Mouse (Mus musculus) intestine, embryonic 15.5 days (tissue): ENCODE data around the gene Phldb1. TPM values are rescaled to one million over a fixed set of nuclear protein-coding genes. Genes with fewer than 3 reads are reported as not detected.

ENCODE experiments used
- ATAC-seq: fragments of 200-750 bp; cut with Nextera tagmentation; 2 replicates; pipeline ENCODE4 v1.8.0; 2017; ENCODE audit warnings: moderate TSS enrichment, moderate library complexity
- H3K27ac ChIP-seq: fragments of 300-500 bp; sonication (generic); 2 replicates; pipeline ENCODE4 v1.5.1; 2015; ENCODE audit warnings: mild to moderate bottlenecking, inconsistent platforms
- H3K27me3 ChIP-seq: fragments of 300-500 bp; sonication (generic); replicated peaks from 2 replicates; pipeline ENCODE4 v1.6.1; 2015; ENCODE audit warnings: inconsistent platforms
- H3K36me3 ChIP-seq: fragments of 300-500 bp; sonication (generic); 2 replicates; pipeline ENCODE4 v1.6.1; 2015; ENCODE audit warnings: inconsistent platforms
- H3K4me1 ChIP-seq: fragments of 300-500 bp; sonication (generic); replicated peaks from 2 replicates; pipeline ENCODE4 v1.6.1; 2015; ENCODE audit warnings: inconsistent platforms
- H3K4me2 ChIP-seq: fragments of 300-500 bp; sonication (generic); replicated peaks from 2 replicates; pipeline ENCODE4 v1.6.1; 2015; ENCODE audit warnings: mild to moderate bottlenecking, inconsistent platforms
- H3K4me3 ChIP-seq: fragments of 300-500 bp; sonication (generic); replicated peaks from 2 replicates; pipeline ENCODE4 v1.5.1; 2015; ENCODE audit warnings: inconsistent platforms
- H3K9ac ChIP-seq: fragments of 300-500 bp; sonication (generic); 2 replicates; pipeline ENCODE4 v1.6.1; 2015; ENCODE audit warnings: inconsistent platforms
- H3K9me3 ChIP-seq: fragments of 300-500 bp; sonication (generic); 2 replicates; pipeline ENCODE4 v1.6.1; 2016; ENCODE audit warnings: inconsistent platforms
- WGBS: fragments of 180-500 bp; shearing (Covaris S2); methylation state at CpG from one replicate; pipeline ENCODE4 v1.1.7; 2015; 5-methylcytosine and 5-hydroxymethylcytosine counted together
- polyA plus RNA-seq: library from polyadenylated mRNA; unstranded; fragments of >200 nt; fragmentation: Nextera tagmentation; extraction: Ambion mirVana; gene quantifications from 2 replicates; pipeline ENCODE4 v1.2.1, GENCODE M21; 2015

The Phldb1 gene
- polyA plus RNA-seq, 1 experiment from 2014 or later: 18.9 TPM

DNA sequence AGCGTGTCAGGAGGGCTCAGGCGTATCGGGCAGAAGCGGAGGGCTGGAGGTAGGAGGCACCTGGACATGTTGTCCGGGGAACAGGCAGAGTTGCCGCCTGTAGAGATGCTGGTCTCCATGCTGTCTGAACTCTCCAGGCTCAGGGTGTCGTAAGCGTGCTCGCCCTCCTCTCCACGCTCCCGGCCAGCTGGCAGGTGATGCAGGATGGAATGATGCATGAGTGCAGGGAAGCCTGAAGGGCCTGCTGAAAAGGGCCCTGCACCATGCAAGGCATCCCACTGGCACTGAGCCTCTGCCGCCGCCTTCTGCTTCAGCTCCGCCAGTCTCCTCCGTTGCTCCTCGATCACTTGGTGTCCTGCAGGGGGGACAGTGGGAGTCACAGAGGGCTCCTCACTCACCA lies 37.1 kb downstream of the Phldb1 start:
- H3K27me3 ChIP-seq: no peaks in the 10 kb centered on the region
- H3K27ac ChIP-seq: no peak overlapping the region
- no peaks in the 10 kb centered on the region for H3K4me1 ChIP-seq
- ATAC-seq: no peak
- peaks cover 6% of the 10 kb centered on the region for H3K36me3 ChIP-seq
- no peak overlapping the region for H3K4me3 ChIP-seq
- H3K9ac ChIP-seq: no peak overlapping the region
- no peak overlapping the region for H3K4me2 ChIP-seq
- 95% methylated on average over 16 of the region's 16 CpGs for WGBS
- no peaks in the 10 kb centered on the region for H3K9me3 ChIP-seq

DNA sequence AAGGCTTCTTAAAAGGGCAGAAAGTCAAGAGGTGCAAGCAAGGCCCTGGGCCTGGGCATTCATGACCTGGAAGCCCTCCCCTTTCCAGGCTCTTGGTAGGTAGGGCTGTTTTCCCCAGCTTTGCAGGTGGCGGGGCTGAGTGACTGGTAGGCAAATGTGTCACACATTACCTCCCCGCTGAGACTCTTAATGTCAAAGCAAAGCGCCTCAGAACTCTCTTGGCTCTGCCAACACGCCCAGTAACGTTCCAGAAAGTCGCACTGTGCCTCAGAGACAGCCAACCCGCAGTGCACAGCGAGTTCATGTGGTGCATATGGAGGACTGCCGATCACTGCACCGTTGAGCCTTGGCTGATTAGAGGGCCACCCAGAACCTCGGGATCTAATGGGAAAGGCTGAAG lies 41.9 kb downstream of the Phldb1 start:
- peaks cover 9% of the 10 kb centered on the region for H3K36me3 ChIP-seq
- no peak overlapping the region for H3K4me2 ChIP-seq
- no peak overlapping the region for H3K9ac ChIP-seq
- no peak overlapping the region for H3K4me3 ChIP-seq
- no peak for ATAC-seq
- peaks cover 13% of the 10 kb centered on the region for H3K4me1 ChIP-seq
- no peaks in the 10 kb centered on the region for H3K27me3 ChIP-seq
- no peaks in the 10 kb centered on the region for H3K9me3 ChIP-seq
- WGBS: 84% methylated on average over 11 of the region's 11 CpGs
- H3K27ac ChIP-seq: no peak overlapping the region

GRCm38 (mm10) chr9:44691671-44692520 lies 43.1 kb downstream of the Phldb1 start:
- no peak overlapping the region; the same call in 1 of the 2 replicates for H3K4me2 ChIP-seq
- H3K27me3 ChIP-seq: no peaks in the 10 kb centered on the region
- ATAC-seq: peak; percentile 80
- no peaks in the 10 kb centered on the region for H3K9me3 ChIP-seq
- 63% methylated on average over 21 of the region's 21 CpGs for WGBS
- H3K4me1 ChIP-seq: peaks cover 13% of the 10 kb centered on the region
- peaks cover 9% of the 10 kb centered on the region for H3K36me3 ChIP-seq
- H3K9ac ChIP-seq: no peak overlapping the region
- 0 out of 2 replicates have a peak overlapping the region, but pooled peaks have one; percentile 51 for H3K27ac ChIP-seq
- H3K4me3 ChIP-seq: no peak overlapping the region

GRCm38 (mm10) chr9:44690641-44691040 lies 44.4 kb downstream of the Phldb1 start:
- Histone ChIP-seq H3K4me3 (no peak overlapping the region), H3K27ac (no peak overlapping the region), H3K36me3 (peaks cover 9% of the 10 kb centered on the region), H3K4me2 (no peak overlapping the region), H3K9me3 (no peaks in the 10 kb centered on the region), H3K9ac (no peak overlapping the region), H3K4me1 (peaks cover 16% of the 10 kb centered on the region), H3K27me3 (no peaks in the 10 kb centered on the region)
- peak; percentile 65 for ATAC-seq
- WGBS: 39% methylated on average over 7 of the region's 7 CpGs

- Histone ChIP-seq H3K4me1 (peaks cover 18% of the 10 kb centered on the region), H3K27me3 (no peaks in the 10 kb centered on the region), H3K9ac (no peak overlapping the region), H3K4me3 (no peak overlapping the region), H3K9me3 (no peaks in the 10 kb centered on the region), H3K27ac (no peak overlapping the region), H3K4me2 (no peak overlapping the region), H3K36me3 (peaks cover 3% of the 10 kb centered on the region; the same call in 1 of the 2 replicates)
- WGBS: 74% methylated on average over 9 of the region's 9 CpGs
- ATAC-seq: no peak
These were observed 47.0 kb downstream of the Phldb1 start for GRCm38 (mm10) chr9:44688013-44688412.

DNA sequence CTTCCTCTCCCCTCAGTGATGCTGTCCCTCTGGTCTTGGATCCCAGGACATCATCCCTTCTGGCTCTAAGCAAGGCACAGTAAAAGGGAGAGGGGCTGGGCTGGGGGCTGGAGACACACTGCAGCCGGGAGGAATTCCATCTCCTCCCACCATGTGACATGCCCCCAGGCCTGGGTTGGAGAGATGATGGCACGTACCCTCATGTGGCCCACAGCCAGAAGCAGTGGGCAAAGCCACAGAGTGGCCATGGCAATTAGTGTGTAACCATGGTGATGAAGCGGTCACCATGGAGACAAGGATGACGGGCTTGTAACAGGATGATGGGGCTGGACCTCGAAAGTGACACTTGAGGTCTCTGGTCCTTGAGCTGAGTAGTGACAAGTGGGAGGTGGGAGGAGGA lies 48.4 kb downstream of the Phldb1 start:
- Histone ChIP-seq H3K4me1 (peaks cover 11% of the 10 kb centered on the region), H3K4me3 (no peak overlapping the region), H3K27ac (no peak overlapping the region), H3K27me3 (no peaks in the 10 kb centered on the region), H3K4me2 (no peak overlapping the region), H3K36me3 (peaks cover under 1% of the 10 kb centered on the region; the same call in 1 of the 2 replicates), H3K9me3 (no peaks in the 10 kb centered on the region), H3K9ac (no peak overlapping the region)
- WGBS: 74% methylated on average over 5 of the region's 5 CpGs
- no peak for ATAC-seq

DNA sequence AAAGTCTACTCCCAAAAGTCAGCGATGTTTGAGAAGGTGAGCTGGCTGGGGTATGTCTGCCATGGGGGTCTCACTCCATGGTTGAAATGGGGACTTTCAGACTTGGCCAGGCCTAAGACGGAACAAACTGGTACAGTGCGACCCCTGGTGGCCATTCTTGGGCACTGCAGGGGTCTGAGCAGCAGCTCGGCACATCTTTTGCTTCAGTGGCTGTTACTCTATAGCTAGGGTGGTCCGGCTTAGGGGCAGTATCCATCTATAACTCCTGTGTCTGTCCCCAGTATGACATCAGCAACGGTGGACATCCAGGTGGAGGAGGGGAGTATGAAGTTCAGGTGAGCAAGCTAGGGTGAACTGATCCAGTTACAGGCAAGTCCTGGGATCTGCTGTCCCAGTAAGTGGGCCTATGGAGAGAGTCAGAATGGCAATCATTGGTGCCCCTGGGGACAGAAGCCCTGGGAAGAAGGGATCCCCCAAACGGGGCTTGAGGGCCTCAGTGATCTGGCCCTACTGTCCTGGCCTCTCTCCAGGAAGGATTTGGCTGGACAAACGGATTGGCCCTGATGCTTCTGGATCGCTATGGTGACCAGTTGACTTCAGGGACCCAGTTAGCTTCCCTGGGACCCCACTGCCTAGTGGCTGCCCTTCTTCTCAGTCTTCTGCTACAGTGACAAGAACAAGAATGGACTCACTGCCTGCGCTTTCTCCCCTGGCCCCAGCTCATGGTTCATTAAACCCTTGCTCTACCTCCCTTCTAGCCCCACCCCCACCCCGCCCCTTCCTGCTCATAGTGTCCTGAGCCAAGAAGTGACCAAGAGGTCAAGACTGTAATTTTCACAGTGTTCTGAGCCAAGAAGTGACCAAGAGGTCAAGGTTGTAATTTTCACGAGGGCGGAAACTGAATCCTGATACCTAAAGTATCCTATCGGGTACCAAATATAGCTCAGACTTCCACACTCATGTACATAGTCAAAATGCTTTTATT lies 49.4 kb downstream of the Phldb1 start:
- Histone ChIP-seq H3K4me2 (no peak overlapping the region), H3K36me3 (no peaks in the 10 kb centered on the region; the same call in 1 of the 2 replicates), H3K27ac (no peak overlapping the region), H3K9ac (no peak overlapping the region), H3K4me1 (peaks cover 5% of the 10 kb centered on the region; the same call in 1 of the 2 replicates), H3K4me3 (no peak overlapping the region), H3K27me3 (no peaks in the 10 kb centered on the region), H3K9me3 (no peaks in the 10 kb centered on the region)
- 40% methylated on average over 14 of the region's 14 CpGs for WGBS
- peak; percentile 46; the same call in 1 of the 2 replicates for ATAC-seq

GRCm38 (mm10) chr9:44683046-44683445 lies 52.0 kb downstream of the Phldb1 start:
- Histone ChIP-seq H3K9ac (no peak overlapping the region), H3K9me3 (no peaks in the 10 kb centered on the region), H3K4me3 (no peak overlapping the region), H3K36me3 (no peaks in the 10 kb centered on the region; the same call in 1 of the 2 replicates), H3K27me3 (no peaks in the 10 kb centered on the region), H3K4me1 (peaks cover 5% of the 10 kb centered on the region; the same call in 1 of the 2 replicates), H3K4me2 (no peak overlapping the region), H3K27ac (no peak overlapping the region)
- 84% methylated on average over 8 of the region's 8 CpGs for WGBS
- no peak for ATAC-seq

- Histone ChIP-seq H3K36me3 (no peaks in the 10 kb centered on the region), H3K27me3 (no peaks in the 10 kb centered on the region), H3K4me1 (no peaks in the 10 kb centered on the region), H3K4me2 (no peak overlapping the region), H3K9ac (no peak overlapping the region), H3K4me3 (no peak overlapping the region), H3K27ac (no peak overlapping the region), H3K9me3 (no peaks in the 10 kb centered on the region)
- peak; percentile 70 for ATAC-seq
- WGBS: 75% methylated on average over 5 of the region's 5 CpGs
These were observed 55.4 kb downstream of the Phldb1 start for GRCm38 (mm10) chr9:44679565-44679964.

DNA sequence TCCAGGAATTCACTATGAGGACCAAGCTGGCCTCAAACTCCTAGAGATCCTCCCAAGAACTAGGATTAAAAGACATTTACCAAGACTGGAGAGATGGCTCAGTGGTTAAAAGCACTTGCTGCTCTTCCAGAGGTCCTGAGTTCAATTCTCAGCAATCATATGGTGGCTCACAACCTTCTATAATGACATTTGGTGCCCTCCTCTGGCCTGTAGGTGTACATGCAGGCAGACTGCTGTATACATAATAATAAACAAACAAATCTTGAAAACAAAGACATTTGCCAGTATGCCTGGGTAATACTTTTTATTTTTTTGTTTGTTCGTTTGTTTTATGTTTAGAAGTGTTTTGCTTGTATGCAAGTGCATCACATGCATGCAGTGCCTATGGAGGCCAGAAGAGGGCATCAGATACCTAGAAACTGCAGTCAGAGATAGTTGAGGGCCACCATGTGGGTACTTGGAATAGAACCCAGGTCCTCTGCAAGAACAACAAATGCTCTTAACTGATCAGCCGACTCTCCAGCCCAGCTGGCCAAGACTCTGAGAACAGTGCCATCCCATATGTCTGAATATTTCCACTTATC lies 56.6 kb downstream of the Phldb1 start:
- H3K27ac ChIP-seq: no peak overlapping the region
- H3K9me3 ChIP-seq: no peaks in the 10 kb centered on the region
- 87% methylated on average over 2 of the region's 2 CpGs for WGBS
- no peak for ATAC-seq
- H3K4me3 ChIP-seq: no peak overlapping the region
- no peaks in the 10 kb centered on the region for H3K36me3 ChIP-seq
- H3K4me1 ChIP-seq: no peaks in the 10 kb centered on the region
- H3K27me3 ChIP-seq: no peaks in the 10 kb centered on the region
- H3K4me2 ChIP-seq: no peak overlapping the region
- no peak overlapping the region for H3K9ac ChIP-seq

DNA sequence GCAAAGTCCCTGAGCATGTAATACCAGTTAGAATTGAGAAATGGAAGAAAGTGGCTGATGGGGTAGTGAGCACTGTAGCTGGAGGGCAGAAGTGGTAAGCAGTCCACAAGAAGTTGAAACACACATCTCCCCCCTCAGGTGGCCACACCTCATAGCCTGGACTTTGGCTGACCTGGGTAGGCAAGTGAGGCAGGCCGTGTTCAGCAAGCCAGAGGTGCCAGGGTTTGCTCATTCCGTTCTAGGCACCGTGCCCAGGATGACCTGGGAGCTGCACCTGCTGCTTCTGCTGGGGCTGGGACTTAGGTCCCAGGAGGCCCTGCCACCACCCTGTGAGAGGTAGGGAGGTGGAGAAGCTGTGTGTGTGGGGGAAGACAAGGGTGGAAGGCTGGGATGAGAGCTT lies 62.0 kb downstream of the Phldb1 start, which contains the start of gene Treh:
Gene Treh (plus strand): TSS at position 229 of the 400 bp plus-strand sequence.
- no peak within 1 kb of the TSS for H3K4me2 ChIP-seq
- 82% methylated on average over 3 of the region's 3 CpGs for WGBS
- no peak within 1 kb of the TSS for H3K9ac ChIP-seq
- H3K36me3 ChIP-seq: no peaks in the 10 kb centered on the region
- no peaks in the 10 kb centered on the region for H3K9me3 ChIP-seq
- ATAC-seq: no peak
- no peak within 1 kb of the TSS for H3K4me3 ChIP-seq
- no peaks in the 10 kb centered on the region for H3K27me3 ChIP-seq
- no peak within 1 kb of the TSS for H3K27ac ChIP-seq
- H3K4me1 ChIP-seq: no peaks in the 10 kb centered on the region
